Mouse (Mus musculus) MEL (cell line): Measurements from ENCODE around the gene Hltf. TPM values are rescaled to one million over a fixed set of nuclear protein-coding genes. Genes with fewer than 3 reads are reported as not detected.
A peak's percentile ranks its signal among the peaks of the same experiment; 100 is the strongest.

Experiments used
- DNase-seq: peaks from one replicate; pipeline ENCODE4 v3.0.0; 2011; ENCODE audit warnings: low read depth, low spot score
- H3K27ac ChIP-seq: 2 replicates; pipeline ENCODE4 v1.5.1; 2012; ENCODE audit warnings: low read depth, mild to moderate bottlenecking, control low read depth, low read length, moderate library complexity; ENCODE audit not compliant: control insufficient read depth
- H3K27me3 ChIP-seq, 2 experiments: fragments of 150-350 bp in 1 of 2; sonication (generic) in 1 of 2; 2 replicates each; pipeline ENCODE4 v1.6.1; 2012; ENCODE audit warnings: low read length in 2 of 2, mild to moderate bottlenecking in 2 of 2, improper control_type of control experiment in 1 of 2, moderate library complexity in 1 of 2; ENCODE audit not compliant: insufficient read depth in 2 of 2, control insufficient read depth in 1 of 2
- H3K36me3 ChIP-seq, 2 experiments: 2 replicates each; pipeline ENCODE4 v1.6.1; 2012 to 2014; ENCODE audit warnings: low read length in 2 of 2, improper control_type of control experiment in 1 of 2, inconsistent platforms in 1 of 2, mild to moderate bottlenecking in 1 of 2; ENCODE audit not compliant: insufficient read depth in 2 of 2, control insufficient read depth in 1 of 2
- H3K4me1 ChIP-seq, 2 experiments: fragments of 150-350 bp in 1 of 2; sonication (generic) in 1 of 2; 2 replicates each; pipeline ENCODE4 v1.6.1; 2012; ENCODE audit warnings: low read length in 2 of 2, improper control_type of control experiment in 1 of 2, mild to moderate bottlenecking in 1 of 2; ENCODE audit not compliant: insufficient read depth in 2 of 2, control insufficient read depth in 1 of 2
- H3K4me3 ChIP-seq, 2 experiments: fragments of 150-350 bp in 1 of 2; sonication (generic) in 1 of 2; 2 replicates each; pipeline ENCODE4 v1.5.1; 2012; ENCODE audit warnings: low read depth in 2 of 2, low read length in 2 of 2, mild to moderate bottlenecking in 2 of 2, moderate library complexity in 2 of 2, control low read depth in 1 of 2, improper control_type of control experiment in 1 of 2; ENCODE audit not compliant: control insufficient read depth in 1 of 2, insufficient read depth in 1 of 2
- H3K79me2 ChIP-seq: 2 replicates; pipeline ENCODE4 v1.6.1; 2012; ENCODE audit warnings: mild to moderate bottlenecking, low read length, moderate library complexity; ENCODE audit not compliant: control insufficient read depth, poor library complexity, insufficient read depth
- H3K9ac ChIP-seq: 2 replicates; pipeline ENCODE4 v1.6.1; 2012; ENCODE audit warnings: low read depth, mild to moderate bottlenecking, control low read depth, low read length, moderate library complexity; ENCODE audit not compliant: control insufficient read depth, poor library complexity, severe bottlenecking
- H3K9me3 ChIP-seq: fragments of 150-350 bp; sonication (generic); replicated peaks from 2 replicates; pipeline ENCODE4 v1.6.1; 2012; ENCODE audit warnings: mild to moderate bottlenecking, low read length, improper control_type of control experiment, moderate library complexity; ENCODE audit not compliant: insufficient read depth
- BHLHE40 ChIP-seq: IDR thresholded peaks from 2 replicates; pipeline ENCODE4 v1.6.1; 2012; ENCODE audit warnings: low read depth, mild to moderate bottlenecking, inconsistent platforms, low read length, improper control_type of control experiment, borderline replicate concordance
- CHD1 ChIP-seq: IDR thresholded peaks from 2 replicates; pipeline ENCODE4 v1.6.1; 2012; ENCODE audit warnings: low read depth, mild to moderate bottlenecking, inconsistent platforms, low read length, improper control_type of control experiment
- CTCF ChIP-seq, 3 experiments: IDR thresholded peaks in 2 of 3; conservative IDR thresholded peaks in 1 of 3; 2 replicates each; pipeline ENCODE4 v1.5.1; 2011 to 2012; ENCODE audit warnings: low read length in 3 of 3, low read depth in 2 of 3, mild to moderate bottlenecking in 2 of 3, improper control_type of control experiment in 1 of 3, inconsistent platforms in 1 of 3, mixed read lengths in 1 of 3, moderate library complexity in 1 of 3; ENCODE audit not compliant: control insufficient read depth in 1 of 3, insufficient read depth in 1 of 3, poor library complexity in 1 of 3, severe bottlenecking in 1 of 3
- E2F4 ChIP-seq: IDR thresholded peaks from 2 replicates; pipeline ENCODE4 v1.6.1; 2011; ENCODE audit warnings: low read depth, low read length, improper control_type of control experiment, borderline replicate concordance
- ELF1 ChIP-seq: IDR thresholded peaks from 2 replicates; pipeline ENCODE4 v1.6.1; 2014; ENCODE audit warnings: low read depth, mild to moderate bottlenecking, inconsistent platforms, low read length, improper control_type of control experiment, moderate library complexity
- EP300 ChIP-seq, 2 experiments: IDR thresholded peaks; 2 replicates each; pipeline ENCODE4 v1.6.1; 2011; ENCODE audit warnings: improper control_type of control experiment in 2 of 2, low read length in 2 of 2, low read depth in 1 of 2, mild to moderate bottlenecking in 1 of 2
- ETS1 ChIP-seq: IDR thresholded peaks from 2 replicates; pipeline ENCODE4 v1.6.1; 2012; ENCODE audit warnings: low read depth, mild to moderate bottlenecking, inconsistent platforms, low read length, improper control_type of control experiment, moderate library complexity
- GABPA ChIP-seq: IDR thresholded peaks from 2 replicates; pipeline ENCODE4 v1.6.1; 2012; ENCODE audit warnings: low read depth, mild to moderate bottlenecking, inconsistent platforms, low read length, improper control_type of control experiment, moderate library complexity
- GATA1 ChIP-seq: IDR thresholded peaks from 2 replicates; pipeline ENCODE4 v1.6.1; 2011; ENCODE audit warnings: low read depth, low read length, improper control_type of control experiment
- HCFC1 ChIP-seq: IDR thresholded peaks from 2 replicates; pipeline ENCODE4 v1.6.1; 2012; ENCODE audit warnings: low read depth, mild to moderate bottlenecking, inconsistent platforms, low read length, improper control_type of control experiment, moderate library complexity
- JUND ChIP-seq: IDR thresholded peaks from 2 replicates; pipeline ENCODE4 v1.6.1; 2011; ENCODE audit warnings: low read depth, mild to moderate bottlenecking, improper control_type of control experiment, low read length
- KAT2A ChIP-seq: conservative IDR thresholded peaks from 2 replicates; pipeline ENCODE4 v1.6.1; 2012; ENCODE audit warnings: low read depth, low read length, improper control_type of control experiment, inconsistent platforms
- MAFK ChIP-seq: IDR thresholded peaks from 2 replicates; pipeline ENCODE4 v1.6.1; 2011; ENCODE audit warnings: low read depth, mild to moderate bottlenecking, low read length, improper control_type of control experiment, borderline replicate concordance
- MAX ChIP-seq: IDR thresholded peaks from 2 replicates; pipeline ENCODE4 v1.6.1; 2011; ENCODE audit warnings: low read length, improper control_type of control experiment
- MAZ ChIP-seq: IDR thresholded peaks from 2 replicates; pipeline ENCODE4 v1.6.1; 2012; ENCODE audit warnings: low read depth, mild to moderate bottlenecking, inconsistent platforms, low read length, improper control_type of control experiment
- MYB ChIP-seq: IDR thresholded peaks from 2 replicates; pipeline ENCODE4 v1.6.1; 2011; ENCODE audit warnings: mild to moderate bottlenecking, low read depth, low read length, improper control_type of control experiment
- MYC ChIP-seq: IDR thresholded peaks from 2 replicates; pipeline ENCODE4 v1.6.1; 2011; ENCODE audit warnings: low read depth, mild to moderate bottlenecking, low read length, improper control_type of control experiment, moderate library complexity
- NELFE ChIP-seq: IDR thresholded peaks from 2 replicates; pipeline ENCODE4 v1.6.1; 2011; ENCODE audit warnings: low read depth, low read length, improper control_type of control experiment
- NRF1 ChIP-seq: IDR thresholded peaks from 2 replicates; pipeline ENCODE4 v1.6.1; 2014; ENCODE audit warnings: low read depth, mild to moderate bottlenecking, inconsistent platforms, low read length, improper control_type of control experiment, moderate library complexity; ENCODE audit not compliant: poor library complexity, insufficient read depth, severe bottlenecking
- POLR2A ChIP-seq, 2 experiments: IDR thresholded peaks; 2 replicates each; pipeline ENCODE4 v1.6.1; 2011 to 2012; ENCODE audit warnings: low read length in 2 of 2, mild to moderate bottlenecking in 2 of 2, control low read depth in 1 of 2, improper control_type of control experiment in 1 of 2, low read depth in 1 of 2, moderate library complexity in 1 of 2; ENCODE audit not compliant: control insufficient read depth in 1 of 2, insufficient read depth in 1 of 2, poor library complexity in 1 of 2
- POLR2AphosphoS2 ChIP-seq: IDR thresholded peaks from 2 replicates; pipeline ENCODE4 v1.6.1; 2011; ENCODE audit warnings: low read length, improper control_type of control experiment
- POLR2AphosphoS5 ChIP-seq: IDR thresholded peaks from 2 replicates; pipeline ENCODE4 v1.6.1; 2012; ENCODE audit warnings: low read depth, borderline replicate concordance, mild to moderate bottlenecking, inconsistent platforms, low read length, moderate library complexity, mixed read lengths
- RAD21 ChIP-seq: IDR thresholded peaks from 2 replicates; pipeline ENCODE4 v1.6.1; 2011; ENCODE audit warnings: mild to moderate bottlenecking, low read depth, low read length, improper control_type of control experiment
- RCOR1 ChIP-seq: IDR thresholded peaks from 2 replicates; pipeline ENCODE4 v1.6.1; 2012; ENCODE audit warnings: low read depth, mild to moderate bottlenecking, inconsistent platforms, low read length, improper control_type of control experiment
- SMC3 ChIP-seq: IDR thresholded peaks from 2 replicates; pipeline ENCODE4 v1.6.1; 2011; ENCODE audit warnings: low read depth, low read length, improper control_type of control experiment
- TAL1 ChIP-seq: IDR thresholded peaks from 2 replicates; pipeline ENCODE4 v1.6.1; 2012; ENCODE audit warnings: mild to moderate bottlenecking, inconsistent platforms, low read length, moderate library complexity, mixed read lengths
- TBP ChIP-seq: IDR thresholded peaks from 2 replicates; pipeline ENCODE4 v1.8.0; 2011; ENCODE audit warnings: low read depth, low read length, improper control_type of control experiment
- TCF12 ChIP-seq: IDR thresholded peaks from 2 replicates; pipeline ENCODE4 v1.6.1; 2014; ENCODE audit warnings: low read depth, mild to moderate bottlenecking, inconsistent platforms, low read length, improper control_type of control experiment, moderate library complexity
- USF1 ChIP-seq: IDR thresholded peaks from 2 replicates; pipeline ENCODE4 v1.6.1; 2014; ENCODE audit warnings: low read depth, mild to moderate bottlenecking, inconsistent platforms, low read length, improper control_type of control experiment, moderate library complexity
- USF2 ChIP-seq, 2 experiments: IDR thresholded peaks; 2 replicates each; pipeline ENCODE4 v1.6.1; 2011 to 2012; ENCODE audit warnings: improper control_type of control experiment in 2 of 2, low read length in 2 of 2, borderline replicate concordance in 1 of 2, inconsistent platforms in 1 of 2, low read depth in 1 of 2, mild to moderate bottlenecking in 1 of 2; ENCODE audit not compliant: insufficient read depth in 1 of 2
- ZC3H11A ChIP-seq: IDR thresholded peaks from 2 replicates; pipeline ENCODE4 v1.6.1; 2012; ENCODE audit warnings: low read depth, mild to moderate bottlenecking, inconsistent platforms, low read length, improper control_type of control experiment
- ZMIZ1 ChIP-seq: IDR thresholded peaks from 2 replicates; pipeline ENCODE4 v1.6.1; 2012; ENCODE audit warnings: low read depth, mild to moderate bottlenecking, inconsistent platforms, low read length, improper control_type of control experiment, moderate library complexity
- ZNF384 ChIP-seq: IDR thresholded peaks from 2 replicates; pipeline ENCODE4 v1.6.1; 2012; ENCODE audit warnings: low read depth, mild to moderate bottlenecking, inconsistent platforms, low read length, improper control_type of control experiment
- polyA plus RNA-seq, 2 experiments: library from polyadenylated mRNA; stranded (reverse) in 1 of 2; unstranded in 1 of 2; fragments of >175 nt in 1 of 2; fragments of >200 nt in 1 of 2; gene quantifications; 2 replicates each; pipeline versions ENCODE4 v1.2.1 to v1.2.4; 2012; ENCODE audit warnings: low replicate concordance in 2 of 2, low read depth in 1 of 2; ENCODE audit not compliant: insufficient read length in 2 of 2, insufficient read depth in 1 of 2, missing spikeins in 1 of 2
- total RNA-seq: library from RNA; depleted of rRNA; stranded (reverse); fragments of 300-350 nt; gene quantifications from 2 replicates; pipeline ENCODE4 v1.2.3, GENCODE M21; 2012

Hltf gene
- total and polyA plus RNA-seq, 3 experiments = 9.8 to 10.0 TPM; not detected in 1

GRCm38 (mm10) chr3:20145696-20146113, 88.1 kb downstream of the Hltf start:
- no peaks in the 10 kb centered on the region for H3K79me2 ChIP-seq
- no peaks in the 10 kb centered on the region for H3K27me3 ChIP-seq
- H3K9me3 ChIP-seq = no peaks in the 10 kb centered on the region
- no peak overlapping the region for H3K9ac ChIP-seq
- peaks cover 0 to 8% of the 10 kb centered on the region in 2 experiments; a peak in 2 of 4 replicates for H3K4me1 ChIP-seq
- no peak overlapping the region for H3K4me3 ChIP-seq
- H3K36me3 ChIP-seq = peaks cover 5 to 8% of the 10 kb centered on the region in 2 experiments; a peak in 3 of 4 replicates
- H3K27ac ChIP-seq = no peak overlapping the region
- TF ChIP-seq JUND (no peak), ZNF384 (no peak), KAT2A (no peak), MAZ (no peak), CHD1 (no peak), TCF12 (peak; percentile 70; the same call in 1 of the 2 replicates), MYB (no peak), ZMIZ1 (no peak), NRF1 (no peak), GATA1 (peak; percentile 54; the same call in 1 of the 2 replicates), MAX (no peak), USF2 (IDR thresholded peaks at IDR 0.05; ENCODE audit: borderline replicate concordance in 1 of 2, insufficient read depth in 1 of 2, low read depth in 1 of 2, low read length in 2 of 2) (no peak), EP300 (IDR thresholded peaks at IDR 0.05; ENCODE audit: low read depth in 1 of 2, low read length in 2 of 2) (peak; percentile 32 to 62; a peak in 3 of 4 replicates), NELFE (no peak), TBP (no peak), MYC (no peak), BHLHE40 (no peak), E2F4 (no peak), POLR2AphosphoS5 (no peak), USF1 (no peak), ETS1 (0 out of 2 replicates have a peak, but pooled peaks have one; percentile 28), POLR2A (IDR thresholded peaks at IDR 0.05; ENCODE audit: control insufficient read depth in 1 of 2, insufficient read depth in 1 of 2, low read depth in 1 of 2, low read length in 2 of 2, poor library complexity in 1 of 2) (no peak), CTCF (IDR thresholded peaks at IDR 0.05 in 2 of 3, conservative IDR thresholded peaks at IDR 0.05 in 1 of 3; ENCODE audit: control insufficient read depth in 1 of 3, insufficient read depth in 1 of 3, low read depth in 2 of 3, low read length in 3 of 3, poor library complexity in 1 of 3, severe bottlenecking in 1 of 3) (no peak), SMC3 (no peak), RCOR1 (peak; percentile 57; the same call in 1 of the 2 replicates), HCFC1 (no peak), ZC3H11A (no peak), TAL1 (no peak), RAD21 (no peak), GABPA (no peak), MAFK (no peak), POLR2AphosphoS2 (no peak), ELF1 (no peak)
- peak; percentile 42 for DNase-seq
